Mouse (Mus musculus) forebrain, embryonic 12.5 days (tissue): Measurements from ENCODE around the gene Ccdc194. TPM values are rescaled to one million over a fixed set of nuclear protein-coding genes. Genes with fewer than 3 reads are reported as not detected.

ENCODE experiments used
- ATAC-seq: fragments of 200-750 bp; cut with Nextera tagmentation; 2 replicates; pipeline ENCODE4 v1.8.0; 2017; ENCODE audit warnings: moderate TSS enrichment; ENCODE audit not compliant: low FRiP score
- H3K27ac ChIP-seq: fragments of 300-500 bp; sonication (generic); 2 replicates; pipeline ENCODE4 v1.5.1; 2016; ENCODE audit warnings: mild to moderate bottlenecking
- H3K27me3 ChIP-seq: fragments of 300-500 bp; sonication (generic); 2 replicates; pipeline ENCODE4 v1.6.1; 2016; ENCODE audit warnings: mild to moderate bottlenecking
- H3K36me3 ChIP-seq: fragments of 300-500 bp; sonication (generic); replicated peaks from 2 replicates; pipeline ENCODE4 v1.6.1; 2016; ENCODE audit warnings: mild to moderate bottlenecking
- H3K4me1 ChIP-seq: fragments of 300-500 bp; sonication (generic); 2 replicates; pipeline ENCODE4 v1.6.1; 2016
- H3K4me2 ChIP-seq: fragments of 300-500 bp; sonication (generic); 2 replicates; pipeline ENCODE4 v1.6.1; 2016; ENCODE audit warnings: mild to moderate bottlenecking, moderate library complexity
- H3K4me3 ChIP-seq: fragments of 300-500 bp; sonication (generic); replicated peaks from 2 replicates; pipeline ENCODE4 v1.5.1; 2016; ENCODE audit warnings: mild to moderate bottlenecking
- H3K9ac ChIP-seq: fragments of 300-500 bp; sonication (generic); 2 replicates; pipeline ENCODE4 v1.6.1; 2016; ENCODE audit warnings: mild to moderate bottlenecking
- H3K9me3 ChIP-seq: fragments of 300-500 bp; sonication (generic); 2 replicates; pipeline ENCODE4 v1.6.1; 2016
- WGBS: fragments of 180-500 bp; shearing (Covaris S2); methylation state at CpG from one replicate; pipeline ENCODE4 v1.1.7; 2016; 5-methylcytosine and 5-hydroxymethylcytosine counted together
- polyA plus RNA-seq: library from polyadenylated mRNA; unstranded; fragments of >200 nt; fragmentation: Nextera tagmentation; extraction: Ambion mirVana; gene quantifications from 2 replicates; pipeline ENCODE4 v1.2.1, GENCODE M21; 2016

Gene Ccdc194
- polyA plus RNA-seq, 1 experiment from 2014 or later, result 0.20 TPM

GRCm38 (mm10) chr8:71470146-71470912, 55.2 kb downstream of the Ccdc194 start:
- Histone ChIP-seq H3K27ac (peak overlapping the region; percentile 88; the same call in 1 of the 2 replicates), H3K27me3 (no peaks in the 10 kb centered on the region), H3K4me3 (peak overlapping the region; percentile 91), H3K4me1 (peaks cover 25% of the 10 kb centered on the region), H3K9me3 (no peaks in the 10 kb centered on the region), H3K9ac (peak overlapping the region; percentile 83; the same call in 1 of the 2 replicates), H3K36me3 (peaks cover 51% of the 10 kb centered on the region), H3K4me2 (peak overlapping the region; percentile 93)
- WGBS, result 83% methylated on average over 3 of the region's 3 CpGs
- ATAC-seq, result no peak

Other genes starting within 250 kb of the Ccdc194 start
- 76.7 and 77.1 TPM in 2 replicates for gene Use1, start 158.9 kb downstream of the Ccdc194 start, polyA plus RNA-seq
- 3.2 and 4.4 TPM in 2 replicates for gene Ocel1, start 154.4 kb downstream of the Ccdc194 start, polyA plus RNA-seq
- 31.5 and 35.3 TPM in 2 replicates for gene Nr2f6, start 143.8 kb downstream of the Ccdc194 start, polyA plus RNA-seq
- gene Ushbp1, start 129.9 kb downstream of the Ccdc194 start, polyA plus RNA-seq, result 3.2 and 4.6 TPM in 2 replicates
- 89.4 and 110 TPM in 2 replicates for gene Babam1, start 128.8 kb downstream of the Ccdc194 start, polyA plus RNA-seq
- 34.2 and 38.0 TPM in 2 replicates for gene Ankle1, start 119.7 kb downstream of the Ccdc194 start, polyA plus RNA-seq
- 99.3 and 99.8 TPM in 2 replicates for gene Abhd8, start 62.1 kb downstream of the Ccdc194 start, polyA plus RNA-seq
- gene Mrpl34, start 60.8 kb downstream of the Ccdc194 start, polyA plus RNA-seq, result 207 and 219 TPM in 2 replicates
- gene Dda1, start 56.5 kb downstream of the Ccdc194 start, polyA plus RNA-seq, result 146 and 155 TPM in 2 replicates
- gene Ano8, start 39.7 kb downstream of the Ccdc194 start, polyA plus RNA-seq, result 11.1 and 13.4 TPM in 2 replicates
- gene Gtpbp3, start 37.6 kb downstream of the Ccdc194 start, polyA plus RNA-seq, result 12.6 and 15.1 TPM in 2 replicates
- 27.6 and 30.2 TPM in 2 replicates for gene Plvap, start 14.0 kb downstream of the Ccdc194 start, polyA plus RNA-seq
- gene Bst2, start 11.7 kb upstream of the Ccdc194 start, polyA plus RNA-seq, result 8.4 and 8.5 TPM in 2 replicates
- 48.1 and 52.1 TPM in 2 replicates for gene Mvb12a, start 17.2 kb upstream of the Ccdc194 start, polyA plus RNA-seq
- 0.19 TPM in 1 of 2 replicates, not detected in the other for gene Tmem221, start 33.2 kb upstream of the Ccdc194 start, polyA plus RNA-seq
- not detected in 2 replicates for gene Nxnl1, start 40.9 kb upstream of the Ccdc194 start, polyA plus RNA-seq
- gene Slc27a1, start 43.2 kb upstream of the Ccdc194 start, polyA plus RNA-seq, result 44.6 and 45.2 TPM in 2 replicates
- 199 and 208 TPM in 2 replicates for gene Pgls, start 66.5 kb upstream of the Ccdc194 start, polyA plus RNA-seq
- gene Fam129c, start 71.9 kb upstream of the Ccdc194 start, polyA plus RNA-seq, result 4.3 and 5.6 TPM in 2 replicates
- gene Colgalt1, start 85.3 kb upstream of the Ccdc194 start, polyA plus RNA-seq, result 42.7 TPM in 2 replicates
- gene Unc13a, start 146.0 kb upstream of the Ccdc194 start, polyA plus RNA-seq, result 13.7 and 16.0 TPM in 2 replicates
- 2.5 and 2.9 TPM in 2 replicates for gene Jak3, start 150.6 kb upstream of the Ccdc194 start, polyA plus RNA-seq
- gene Insl3, start 163.5 kb upstream of the Ccdc194 start, polyA plus RNA-seq, result not detected in 2 replicates
- 0.36 and 0.72 TPM in 2 replicates for gene B3gnt3, start 176.1 kb upstream of the Ccdc194 start, polyA plus RNA-seq
- 38.4 and 38.9 TPM in 2 replicates for gene Fcho1, start 200.0 kb upstream of the Ccdc194 start, polyA plus RNA-seq